Mouse (Mus musculus): ENCODE results near the gene Ctrb1.

DNA sequence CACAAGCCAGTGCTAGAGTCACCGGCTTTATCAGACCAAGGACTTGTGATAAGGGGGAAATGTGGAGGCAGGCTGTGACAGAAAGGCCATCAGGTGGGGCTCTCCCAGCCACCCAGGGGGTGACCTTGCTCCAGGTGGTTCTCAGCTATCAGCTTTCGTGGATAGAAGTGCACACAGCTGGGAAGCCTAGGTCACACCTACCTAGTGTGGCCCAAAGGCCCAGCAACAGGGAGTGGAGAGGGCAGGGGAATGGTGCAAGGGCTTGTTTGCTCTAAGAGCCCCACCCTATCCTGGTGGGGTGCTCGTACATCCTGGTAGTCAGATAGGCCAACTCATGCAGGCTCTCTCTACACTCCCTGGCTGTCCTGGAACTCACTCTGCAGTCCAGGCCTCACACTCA lies 14.4 kb upstream of the Ctrb1 start:
- TF ChIP-seq CTCF (IDR thresholded peaks at IDR 0.05; ENCODE audit: low read depth, low read length) (no peak), POLR2A (IDR thresholded peaks at IDR 0.05; ENCODE audit: extremely low read depth, insufficient read depth, low read length) (no peak)

Data from liver, adult 2 months (tissue).